Mouse (Mus musculus): ENCODE data around the gene Patl2.

GRCm38 (mm10) chr2:122233341-122233740 is 47.4 kb upstream of the Patl2 start:
- TF ChIP-seq CTCF (IDR thresholded peaks at IDR 0.05; ENCODE audit: low read depth, low read length) (no peak), GATA2 (IDR thresholded peaks at IDR 0.05; ENCODE audit: borderline replicate concordance, low read depth, low read length) (no peak), GATA1 (IDR thresholded peaks at IDR 0.05; ENCODE audit: borderline replicate concordance, low read length) (no peak)

All from G1E (cell line).